Mouse (Mus musculus) NIH3T3 (cell line): Measurements from ENCODE around the gene Aplp2.
A peak's percentile ranks its signal among the peaks of the same experiment; 100 is the strongest.

Source experiments
- DNase-seq: peaks from one replicate; pipeline ENCODE4 v3.0.0-alpha.2; 2012; ENCODE audit warnings: low read depth

Aplp2 gene

DNA sequence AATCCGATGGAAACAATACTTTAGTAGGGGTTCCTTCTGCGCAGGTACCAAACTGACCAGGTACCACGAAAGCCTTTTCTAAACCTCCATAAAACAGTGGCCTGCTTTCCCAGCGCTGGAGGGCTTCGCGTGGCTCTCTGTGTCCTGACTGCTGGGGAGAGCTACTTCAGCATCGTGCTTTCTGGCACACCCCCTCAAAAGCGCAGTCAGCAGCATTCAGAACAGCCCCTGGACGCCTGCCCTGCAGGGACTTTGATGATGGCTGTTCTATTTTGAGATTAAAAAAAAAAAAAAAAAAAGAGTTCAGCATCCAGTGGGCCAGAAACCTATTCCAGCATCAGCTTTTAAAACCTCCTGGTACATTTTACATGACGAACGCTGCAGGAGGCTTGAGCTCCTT is 14.2 kb upstream of the Aplp2 start:
- no peak for DNase-seq

DNA sequence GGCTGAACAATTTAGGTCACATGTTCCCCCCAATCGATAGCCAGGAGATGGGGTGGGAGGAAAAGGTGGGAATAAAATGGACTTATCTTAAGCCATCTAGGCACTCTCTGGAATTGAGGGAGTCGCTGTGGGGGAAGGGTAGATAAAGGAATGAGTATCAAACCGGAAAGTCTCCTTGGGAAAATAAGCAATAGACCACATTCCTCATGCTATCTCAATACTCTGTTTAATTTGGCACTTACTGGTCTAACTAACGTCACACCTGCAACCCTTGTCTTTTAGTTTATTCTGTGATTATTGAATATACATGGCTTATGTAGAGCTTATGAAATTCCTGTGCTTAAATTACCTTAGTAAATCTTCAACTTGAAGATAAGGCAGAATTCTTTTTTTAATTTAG is 11.9 kb upstream of the Aplp2 start:
- no peak for DNase-seq

DNA sequence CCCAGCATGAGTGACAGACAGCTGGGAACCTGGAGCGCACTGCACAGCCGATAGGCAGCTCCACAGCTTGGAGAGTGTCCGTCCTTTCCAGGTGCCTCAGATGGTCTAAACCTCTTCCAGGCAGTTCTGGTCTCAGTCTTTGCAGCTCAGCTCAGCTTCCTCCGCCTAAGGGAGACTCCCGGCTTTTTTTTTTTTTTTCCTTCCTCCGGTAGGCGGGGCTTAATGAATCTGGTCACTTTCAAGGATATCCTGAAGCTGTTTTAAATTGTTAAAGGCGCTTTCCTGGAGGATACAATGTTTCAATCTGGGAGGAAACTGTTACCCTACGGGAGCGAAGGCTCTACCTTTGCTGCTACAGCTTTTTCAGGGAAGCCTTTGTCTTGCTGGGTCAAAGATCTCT is 9.6 kb upstream of the Aplp2 start:
- no peak for DNase-seq

DNA sequence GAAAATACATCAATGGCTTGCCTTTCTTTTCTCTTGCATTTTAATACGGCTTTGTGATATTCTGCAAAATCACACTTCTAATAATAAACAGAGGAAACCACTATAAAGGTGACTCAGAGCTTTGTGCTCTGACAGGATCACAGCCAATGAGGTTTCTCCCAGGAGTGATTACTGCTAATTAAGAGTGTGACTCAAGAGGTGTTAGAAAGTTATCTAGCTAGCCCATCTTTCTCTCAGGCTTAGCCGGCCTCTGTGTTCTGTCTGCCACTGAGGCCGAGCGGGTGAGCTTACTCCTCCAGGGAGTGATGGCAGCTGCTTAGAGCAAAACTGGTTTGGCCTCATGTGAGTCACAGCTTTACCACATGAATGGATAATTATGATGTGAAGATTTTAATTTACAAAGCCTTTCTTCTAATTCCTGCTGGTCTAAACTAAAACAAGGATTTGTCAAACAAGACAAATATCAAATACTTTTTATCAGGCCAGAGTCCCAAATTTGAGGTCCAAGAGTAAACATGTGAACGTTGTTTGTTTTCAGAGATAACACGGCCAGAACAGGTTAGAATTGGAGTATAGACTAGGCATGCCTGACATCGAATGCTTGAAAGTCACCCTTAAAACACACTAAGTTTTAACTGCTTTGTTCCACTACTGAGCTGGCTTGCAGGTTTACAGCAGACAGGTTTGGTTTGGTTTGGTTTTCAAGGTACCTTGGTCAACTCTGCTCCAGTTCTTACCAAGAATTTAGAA is 6.2 kb upstream of the Aplp2 start:
- no peak for DNase-seq

DNA sequence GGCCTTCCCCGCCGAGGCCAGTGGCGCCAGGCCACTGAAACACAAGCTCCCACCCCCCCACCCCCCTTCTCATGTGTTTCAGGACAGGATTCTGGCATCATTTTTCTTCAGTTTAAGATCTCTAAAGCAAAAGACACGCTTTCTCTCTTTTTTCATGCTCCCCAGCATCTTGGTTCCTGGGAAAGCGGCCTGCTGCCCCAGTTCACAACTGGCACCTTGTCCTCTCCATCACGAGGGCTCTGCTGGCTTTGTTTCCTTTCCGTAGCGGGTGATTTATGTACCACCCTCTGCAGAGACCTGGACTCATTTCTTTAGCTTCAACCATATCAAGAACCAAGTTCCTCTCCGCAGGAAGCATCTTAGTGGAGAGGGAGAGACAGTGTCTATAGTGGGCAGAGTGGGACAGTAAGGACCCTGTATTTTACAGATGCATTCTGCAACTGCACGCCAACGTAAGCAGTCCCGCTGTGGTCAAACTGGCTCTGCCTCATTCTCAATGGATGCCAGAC is 939 bp upstream of the Aplp2 start:
- no peak for DNase-seq

DNA sequence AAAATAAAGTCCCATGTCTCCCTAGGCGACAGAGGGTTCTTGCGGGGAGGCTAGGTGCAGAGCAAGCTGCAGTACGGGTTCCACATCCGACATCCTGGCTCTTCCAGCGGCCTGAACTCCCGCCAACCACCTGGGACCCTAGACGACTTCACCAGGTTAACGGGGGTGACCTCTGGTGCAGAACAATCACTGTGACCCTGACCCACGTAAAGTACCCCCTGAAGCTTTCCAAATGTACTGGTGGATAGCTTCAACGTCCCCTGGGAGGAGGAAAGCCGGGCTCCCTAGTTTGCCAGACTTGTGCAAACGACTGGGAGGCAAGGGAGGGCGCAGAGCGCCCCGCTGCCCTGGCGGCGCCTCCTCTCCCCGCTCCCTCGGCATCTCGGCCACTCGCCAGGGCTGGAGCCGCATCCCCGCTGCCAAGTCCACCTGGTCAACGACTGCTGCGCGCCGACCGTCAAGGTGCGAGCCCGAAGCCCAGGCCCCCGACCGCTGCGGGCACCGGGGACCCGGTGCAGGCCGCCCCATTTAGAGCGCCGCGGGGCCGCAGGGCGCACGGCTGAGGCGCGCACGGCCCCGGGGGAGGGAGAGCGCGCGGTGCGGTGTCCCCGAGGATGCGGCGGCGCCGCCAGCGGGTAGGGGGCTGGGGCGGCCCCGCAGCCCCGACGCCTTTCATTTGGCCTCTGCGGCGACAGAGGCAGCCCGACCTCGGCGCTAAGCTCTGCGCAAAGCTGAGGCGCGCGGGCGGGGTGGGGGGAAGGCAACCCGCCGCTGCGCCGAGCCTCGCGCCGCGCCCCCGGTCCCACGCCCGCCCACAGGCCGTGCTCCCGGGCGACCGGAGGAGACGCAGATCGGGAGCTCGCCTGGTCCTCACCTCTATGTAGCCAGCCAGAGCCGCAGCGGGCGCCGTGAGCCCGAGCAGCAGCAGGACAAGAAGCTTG is 596 bp downstream of the Aplp2 start:
- DNase-seq = peak; percentile 45

DNA sequence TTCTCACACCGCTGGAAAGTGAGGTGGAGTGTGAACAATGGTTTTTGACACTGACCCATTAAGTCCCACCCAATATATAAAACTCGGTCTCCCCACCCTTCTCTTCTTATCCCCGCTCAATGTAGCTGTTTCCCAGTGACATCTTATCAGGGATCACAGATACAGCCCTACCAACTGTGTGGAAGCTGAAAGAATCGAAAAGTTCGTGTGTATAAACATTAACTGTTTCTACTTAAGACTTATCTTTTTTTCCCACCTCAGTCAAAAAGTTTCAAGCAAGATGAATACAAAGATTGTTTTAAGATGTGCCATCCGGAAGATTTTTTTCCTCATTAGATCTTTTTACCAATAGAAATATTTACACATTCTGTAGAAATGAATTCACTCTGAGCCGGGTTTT is 1.5 kb downstream of the Aplp2 start:
- DNase-seq = no peak

DNA sequence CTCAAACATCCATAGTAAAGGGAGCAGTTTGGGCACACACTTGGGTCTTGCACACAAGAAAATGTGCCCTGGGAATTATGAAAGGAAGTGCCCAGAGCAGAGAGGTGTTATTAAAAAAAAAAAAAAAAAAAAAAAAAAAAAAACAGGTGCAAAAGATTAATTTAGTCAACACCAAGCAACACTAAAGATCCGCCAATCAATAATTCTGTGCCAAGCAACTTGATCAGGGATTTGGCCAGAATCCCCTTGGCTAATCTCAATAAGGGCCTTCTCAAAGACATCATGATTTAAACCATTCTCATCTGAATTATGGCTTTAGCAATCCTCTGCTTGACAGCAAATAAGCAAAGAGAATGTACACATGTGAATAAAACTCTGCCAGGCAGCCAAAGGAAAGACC is 2.1 kb downstream of the Aplp2 start:
- DNase-seq = no peak

DNA sequence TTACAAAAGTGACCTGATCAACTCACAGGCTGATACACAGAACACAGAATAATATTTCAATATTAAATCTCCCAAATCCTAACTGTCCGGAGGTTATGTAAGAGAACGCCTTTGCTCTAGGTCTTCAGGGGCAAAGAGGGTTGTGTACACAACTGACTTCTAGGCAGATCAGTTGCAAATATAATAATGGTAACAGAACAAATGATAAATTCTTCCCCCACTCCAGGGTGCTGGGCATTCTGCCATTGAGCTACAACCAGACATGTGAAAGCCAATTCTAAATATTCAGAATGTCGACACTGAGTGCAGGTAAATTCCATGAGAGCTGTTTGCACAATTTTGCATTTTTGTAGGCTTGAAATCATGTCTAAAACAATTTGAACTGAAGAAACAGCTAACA is 3.9 kb downstream of the Aplp2 start:
- peak; percentile 30 for DNase-seq

DNA sequence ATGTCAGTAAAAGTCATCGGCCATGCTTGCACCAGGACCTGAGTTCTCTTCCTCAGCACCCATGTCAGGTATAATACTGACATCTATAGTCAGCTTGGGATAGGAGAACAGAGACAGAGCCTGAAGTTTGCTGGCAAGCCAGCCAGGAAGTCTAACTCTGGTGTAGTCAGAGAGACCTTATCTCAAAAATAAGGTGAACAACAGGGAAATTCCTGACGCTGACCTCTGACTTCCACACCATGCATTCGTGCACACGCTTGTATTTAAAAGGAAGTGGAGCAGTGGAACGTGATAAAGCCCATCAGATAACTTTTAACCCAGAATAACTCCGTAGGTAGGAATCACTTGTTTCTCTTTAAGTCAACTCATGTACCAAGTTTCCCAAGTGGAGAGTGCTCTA is 6.9 kb downstream of the Aplp2 start:
- no peak for DNase-seq

DNA sequence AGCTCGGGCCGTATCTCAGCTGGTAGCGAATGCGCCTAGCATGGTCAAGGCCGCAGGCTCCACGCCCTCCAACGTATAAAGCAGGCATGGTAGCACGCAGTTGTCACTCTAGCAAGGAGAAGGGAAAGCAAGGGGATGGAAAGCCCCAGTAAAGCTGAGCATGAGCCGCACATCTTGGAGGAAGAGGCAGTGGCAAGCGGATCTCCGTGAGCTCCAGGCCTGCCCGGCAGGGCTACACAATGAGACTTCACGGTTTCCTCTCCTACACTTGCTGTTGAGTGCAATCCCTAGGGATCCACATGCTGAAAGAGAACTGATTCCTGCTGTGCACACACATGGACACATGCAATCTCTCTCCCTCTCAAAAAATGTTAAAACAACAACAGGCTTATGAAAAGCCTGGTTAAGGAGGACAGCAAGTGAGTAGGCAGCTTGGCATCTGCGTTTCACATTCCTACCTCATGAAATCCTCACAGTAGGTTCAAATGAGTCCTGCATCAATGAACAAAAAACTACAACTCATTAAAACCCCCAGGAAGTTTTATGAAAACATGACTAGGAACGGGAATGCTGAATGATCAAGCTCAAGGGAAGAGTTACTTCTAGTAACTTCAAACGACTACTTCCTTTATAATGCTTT is 7.9 kb downstream of the Aplp2 start:
- peak; percentile 74 for DNase-seq

DNA sequence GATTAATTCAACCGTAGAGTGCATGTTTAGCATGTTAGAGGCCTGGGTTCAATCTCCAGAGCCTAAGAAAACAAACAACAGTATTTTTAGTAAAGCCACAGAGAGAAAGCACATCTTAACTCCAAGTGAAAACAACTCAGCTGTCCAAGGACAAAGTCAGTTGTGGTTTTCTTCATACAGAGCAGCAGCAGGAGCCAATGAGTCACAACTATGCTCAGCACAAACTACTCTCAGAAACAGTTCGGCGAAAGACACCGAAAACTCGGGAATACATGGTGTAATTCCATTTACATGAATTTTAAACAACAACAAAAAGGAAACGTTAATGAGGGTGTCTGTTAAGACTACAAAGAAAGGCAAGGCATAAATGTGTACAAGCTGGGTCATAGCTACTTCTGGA is 8.5 kb downstream of the Aplp2 start:
- peak; percentile 71 for DNase-seq

DNA sequence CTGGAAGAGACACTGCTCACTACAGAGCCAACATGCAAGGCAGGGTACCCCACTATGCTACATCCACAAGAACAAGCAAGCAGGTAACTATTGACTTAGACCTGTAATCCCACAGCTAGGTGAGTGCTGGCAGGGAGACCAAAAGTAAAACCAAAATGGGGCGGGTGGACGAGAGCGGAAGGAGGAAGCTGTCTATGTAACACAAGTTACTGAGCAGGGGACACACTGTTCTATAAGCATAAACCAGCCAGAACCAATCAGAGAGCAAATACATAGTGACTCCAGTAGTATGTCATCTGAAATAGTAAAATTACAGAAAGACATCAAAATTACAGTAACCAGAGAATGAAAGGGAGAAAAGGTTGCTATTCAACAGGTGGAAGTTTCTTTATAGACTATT is 13.0 kb downstream of the Aplp2 start:
- DNase-seq = no peak

DNA sequence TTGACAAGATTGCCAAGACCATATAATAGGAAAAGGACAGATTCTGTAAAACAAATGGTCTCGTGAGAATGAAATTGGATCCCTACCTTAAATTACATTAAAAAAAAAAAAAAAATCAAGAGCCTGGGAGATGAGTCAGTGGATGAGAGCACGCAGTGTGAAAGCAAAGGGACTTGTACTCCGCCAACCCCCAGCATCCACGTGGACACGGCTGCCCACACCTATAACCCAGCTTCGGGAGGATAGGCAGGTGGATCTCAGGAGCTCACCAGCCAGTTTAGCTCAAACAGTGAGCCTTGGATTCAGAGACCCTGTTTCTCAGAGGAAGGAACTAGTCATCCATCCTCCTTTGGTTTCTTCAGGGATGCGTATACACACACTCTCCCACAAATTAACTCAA is 13.8 kb downstream of the Aplp2 start:
- no peak for DNase-seq

DNA sequence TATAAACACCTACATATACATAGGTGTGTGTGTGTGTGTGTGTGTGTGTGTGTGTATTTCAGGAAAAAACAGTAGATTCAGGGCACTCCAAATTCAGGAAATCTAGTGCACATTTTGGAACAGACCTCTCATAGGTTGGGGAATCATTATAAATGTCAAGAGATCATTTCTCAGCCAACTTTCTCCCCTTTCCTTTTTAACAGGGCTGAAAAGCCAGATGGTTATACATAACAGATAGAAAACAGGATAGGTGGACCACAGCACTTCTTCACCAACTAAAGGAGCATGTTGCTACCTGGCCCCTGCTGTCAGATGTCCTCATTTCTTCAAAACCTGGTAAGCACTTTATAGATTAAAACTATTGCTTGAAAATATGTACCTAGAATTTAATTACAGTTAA is 14.9 kb downstream of the Aplp2 start:
- DNase-seq = no peak

DNA sequence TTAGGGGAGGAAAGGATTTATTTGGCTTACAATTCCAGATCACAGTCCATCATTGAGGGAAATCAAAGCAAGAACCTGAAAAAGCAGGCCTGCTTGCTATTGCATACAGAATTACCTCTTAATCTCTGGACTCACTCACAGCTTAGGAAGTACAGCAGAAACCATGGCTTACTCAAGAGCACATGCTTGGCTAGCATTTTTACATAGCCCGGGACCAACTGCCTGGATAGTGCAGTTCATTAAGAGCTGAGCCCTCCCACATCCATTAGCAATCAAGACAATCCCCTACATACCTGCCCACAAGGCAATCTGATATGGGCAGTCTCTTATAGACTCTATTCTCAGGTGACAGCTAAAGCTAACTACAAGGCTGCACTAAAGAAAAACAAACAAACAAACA is 16.0 kb downstream of the Aplp2 start:
- no peak for DNase-seq

DNA sequence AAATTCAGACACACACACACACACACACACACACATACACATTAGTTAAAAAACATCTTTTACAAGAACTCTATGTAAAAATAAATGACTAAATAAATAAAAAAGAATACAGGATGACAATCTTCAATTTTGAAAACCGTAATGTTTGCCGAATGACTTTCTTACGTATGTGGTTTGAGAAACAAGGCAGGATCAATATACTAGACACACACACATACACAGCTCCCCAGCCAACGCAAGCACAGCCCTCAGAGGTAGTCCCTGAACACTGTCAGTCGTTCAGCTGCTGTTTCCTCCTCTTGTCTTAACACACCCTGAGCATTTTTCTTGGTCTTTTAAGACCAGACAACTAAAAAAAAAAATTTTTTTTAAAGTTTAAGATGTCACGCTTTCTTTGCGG is 19.2 kb downstream of the Aplp2 start:
- DNase-seq = no peak

DNA sequence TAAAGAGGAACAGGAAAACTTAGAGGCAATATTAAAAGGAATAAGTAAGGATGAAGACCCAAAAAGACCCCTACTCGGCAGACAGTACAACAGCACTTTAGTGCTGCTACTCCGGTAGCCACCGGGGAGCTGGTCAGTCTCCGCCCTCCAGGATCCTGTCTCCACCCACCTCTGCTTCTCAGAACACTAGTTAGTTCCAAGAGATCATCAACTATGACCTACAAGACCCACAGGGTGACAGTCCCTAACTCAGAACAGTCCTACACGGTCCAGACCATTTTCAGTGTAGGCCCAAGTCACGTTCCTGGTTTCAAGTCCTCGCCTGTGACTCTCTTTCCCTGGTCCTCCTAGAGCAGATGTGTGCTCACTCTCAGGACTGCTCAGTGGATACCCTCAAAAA is 20.1 kb downstream of the Aplp2 start:
- no peak for DNase-seq

DNA sequence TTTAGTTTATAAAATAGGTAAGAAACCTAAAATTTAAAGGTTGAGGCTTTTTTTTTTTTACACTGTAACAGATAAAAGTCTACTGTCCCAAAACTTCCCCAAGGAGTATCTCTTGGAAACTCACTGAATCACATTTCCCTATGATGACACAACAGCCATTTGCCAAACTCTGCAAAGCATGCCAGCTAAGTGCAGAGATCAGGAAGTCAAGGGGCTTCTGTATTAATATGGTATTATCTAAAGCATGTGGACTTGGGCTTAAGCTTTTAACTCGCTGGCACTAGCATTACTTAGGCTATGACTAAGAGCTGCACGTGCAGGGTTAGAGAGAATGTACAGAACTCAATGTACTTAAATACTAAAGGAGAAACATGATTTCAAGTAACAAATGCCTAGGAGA is 22.4 kb downstream of the Aplp2 start:
- peak; percentile 61 for DNase-seq

DNA sequence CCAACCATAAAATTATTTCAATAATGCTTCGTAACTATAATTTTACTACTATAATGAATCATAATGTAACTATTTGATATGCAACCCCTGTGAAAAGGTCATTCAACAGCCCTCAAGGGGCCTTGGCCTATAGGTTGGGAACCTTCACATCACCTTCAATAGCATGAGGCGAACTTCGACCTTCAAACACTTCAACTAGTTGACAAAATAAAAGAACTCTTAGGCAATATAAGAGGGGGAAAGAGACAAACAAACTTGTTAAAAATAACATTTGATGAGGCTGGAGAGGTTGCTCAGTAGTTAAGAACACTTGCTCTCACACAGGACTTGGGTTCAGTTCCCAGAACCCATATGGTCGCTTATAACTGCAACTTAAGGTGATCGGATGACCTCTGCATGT is 27.2 kb downstream of the Aplp2 start:
- no peak for DNase-seq

DNA sequence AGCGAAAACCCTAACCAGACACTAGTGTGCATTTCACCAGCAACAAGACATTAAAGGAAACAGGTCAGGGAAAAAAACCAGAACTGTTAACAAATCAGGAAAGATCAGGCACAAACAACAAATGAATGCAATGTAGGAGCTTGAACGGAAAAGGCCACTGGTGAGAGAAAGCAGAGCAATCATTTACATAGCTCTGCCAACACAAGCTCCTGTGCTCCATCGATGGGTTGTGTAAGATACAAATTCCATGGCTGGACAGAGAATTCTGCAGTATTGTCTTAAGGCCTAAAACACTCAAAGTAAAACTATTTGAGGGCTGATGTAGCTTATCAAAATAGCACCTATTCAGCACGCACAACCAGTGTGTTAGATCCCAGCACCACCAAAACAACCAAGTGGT is 28.6 kb downstream of the Aplp2 start:
- DNase-seq = no peak

DNA sequence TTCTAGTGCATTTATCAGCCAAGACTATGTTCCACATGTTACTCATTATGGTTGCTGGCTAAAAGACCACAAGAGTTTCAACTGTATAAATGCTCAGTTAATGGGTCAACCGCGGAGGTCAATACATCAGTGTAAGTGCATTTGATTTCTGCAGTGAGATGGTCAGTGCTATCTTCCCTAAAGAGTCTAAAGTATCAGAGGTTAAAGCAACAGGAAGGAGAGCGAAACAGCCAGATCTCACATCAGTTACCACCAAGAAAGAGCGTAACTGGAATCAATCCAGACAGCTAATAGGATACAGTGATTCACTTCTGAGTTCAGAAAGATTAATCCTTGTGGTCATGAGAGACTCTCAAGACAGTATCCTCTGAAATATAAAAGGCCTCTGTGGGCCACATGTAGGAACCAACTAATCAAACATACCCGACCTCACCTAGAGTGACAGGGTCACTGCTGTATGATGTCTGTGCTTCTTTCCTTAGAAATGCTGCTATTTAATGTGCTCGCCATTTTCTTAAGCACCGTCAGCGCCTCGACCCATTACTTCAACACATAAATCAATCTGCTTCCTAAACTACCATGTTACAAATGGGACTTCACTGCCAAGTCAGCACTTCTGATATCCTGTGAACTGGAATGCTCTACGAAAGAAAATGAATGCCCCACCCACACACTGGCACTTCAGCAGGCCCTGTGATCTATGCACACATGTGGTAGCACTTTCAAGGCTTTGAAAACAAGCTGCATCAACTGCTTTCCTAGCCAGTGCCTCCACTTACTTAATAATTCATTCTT is 30.1 kb downstream of the Aplp2 start:
- DNase-seq = peak; percentile 70
